Mouse (Mus musculus) neutrophil, adult 83 days (primary cell): Measurements from ENCODE around the gene Cpne4. TPM values are rescaled to one million over a fixed set of nuclear protein-coding genes. Genes with fewer than 3 reads are reported as not detected.

Experiments
- total RNA-seq, 2 experiments: library from RNA; stranded (reverse); gene quantifications; one replicate each; pipeline ENCODE4 v1.2.4; 2023

The Cpne4 gene
- not detected for total RNA-seq

DNA sequence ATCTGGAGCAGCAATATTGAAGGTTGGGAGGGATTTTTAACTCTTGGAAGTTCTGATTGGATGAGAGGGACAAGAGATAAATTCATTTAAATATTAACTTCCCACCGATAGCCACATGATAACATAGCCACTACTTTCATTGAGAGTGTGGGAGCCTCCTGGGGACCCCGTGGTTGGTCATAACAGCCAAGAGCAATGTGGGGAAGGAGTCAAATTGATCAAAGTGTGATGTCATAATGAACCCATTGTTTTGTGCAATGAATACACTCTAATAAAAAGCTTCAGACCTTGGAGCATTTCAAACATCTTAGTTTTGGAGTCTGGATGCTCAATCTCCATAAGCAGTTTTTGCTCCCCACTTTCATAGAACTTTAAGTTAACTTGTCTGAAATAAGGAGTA is at the start of gene Cpne4:
Gene Cpne4 (plus strand): TSS at position 301 of the 400 bp plus-strand sequence.

DNA sequence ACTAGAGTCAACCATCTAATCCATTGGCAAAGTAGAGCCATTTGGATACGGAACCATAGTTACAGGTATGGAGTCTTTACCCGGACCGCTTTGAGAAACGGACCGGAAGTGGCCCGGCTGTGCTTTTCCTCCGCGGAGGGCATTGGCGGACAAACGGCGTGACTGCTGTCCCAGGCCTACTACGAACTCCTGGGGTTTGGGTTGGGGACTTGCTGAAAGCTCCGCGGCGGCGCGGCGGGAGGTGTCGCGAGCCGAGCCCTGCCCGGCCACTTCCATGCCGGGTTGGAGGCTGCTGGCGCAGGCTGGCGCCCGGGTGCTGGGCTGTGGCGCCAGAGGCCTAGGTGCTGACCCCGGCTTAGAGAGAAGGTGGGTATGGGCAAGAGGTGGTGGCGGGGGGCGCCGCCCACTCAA is 506.1 kb downstream of the Cpne4 start, which contains the start of gene Mrpl3:
Gene Mrpl3 (plus strand): TSS at position 93 of the 411 bp plus-strand sequence.

Other genes starting within 250 kb of the Cpne4 start
- gene Acpp, start 209.5 kb upstream of the Cpne4 start, total RNA-seq = 10 to 100 TPM; 55.3 to 65.3 TPM